Mouse (Mus musculus) embryonic fibroblast, embryonic 13.5 days (primary cell): ENCODE data around the gene Slc41a2.

ENCODE experiments used
- CTCF ChIP-seq: IDR thresholded peaks from 2 replicates; pipeline ENCODE4 v1.5.1; 2011; ENCODE audit warnings: mild to moderate bottlenecking, control low read depth, low read length, moderate library complexity, borderline replicate concordance; ENCODE audit not compliant: insufficient read depth
- POLR2A ChIP-seq: IDR thresholded peaks from 2 replicates; pipeline ENCODE4 v1.6.1; 2011; ENCODE audit warnings: low read depth, mild to moderate bottlenecking, control low read depth, low read length, moderate library complexity

DNA sequence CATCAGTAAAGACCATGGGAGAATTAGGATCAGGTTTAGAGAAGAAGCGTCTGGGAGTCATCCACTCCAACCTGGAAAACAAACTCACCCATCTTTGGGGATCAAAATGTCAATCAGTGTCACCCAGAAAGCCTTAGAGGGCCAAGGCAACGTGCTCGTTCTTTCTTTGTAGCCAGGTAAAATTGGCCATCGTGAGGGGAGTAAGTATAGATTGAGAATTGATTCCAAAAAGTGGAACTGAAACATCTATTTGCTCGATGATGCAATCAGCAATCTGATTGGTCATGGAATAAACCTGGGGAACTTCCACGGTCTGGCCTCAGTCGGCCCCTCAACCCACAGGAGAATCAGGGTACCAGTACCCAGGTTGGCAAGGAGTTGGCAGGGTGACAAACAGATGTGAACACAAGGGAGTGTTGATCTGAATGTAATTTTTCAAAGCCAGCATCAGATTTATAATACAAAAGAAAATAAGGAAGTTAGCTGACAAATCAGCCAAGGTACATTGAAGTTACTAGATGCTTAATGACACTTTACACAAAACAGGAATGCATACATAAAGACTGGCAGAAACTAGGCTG, 47.7 kb upstream of the Slc41a2 start:
- TF ChIP-seq CTCF (no peak), POLR2A (no peak)
